Mouse (Mus musculus) adrenal gland, postnatal 4 days (tissue): Measurements from ENCODE around the gene B3galt5. TPM values are rescaled to one million over a fixed set of nuclear protein-coding genes. Genes with fewer than 3 reads are reported as not detected.
"Not testable (repeated sequence)": the region's sequence is repeated elsewhere in the genome, so short reads cannot be mapped to it uniquely, and the experiment has no call there.

Experiments used
- DNase-seq, 2 experiments: peaks; one replicate each; pipeline ENCODE4 v3.0.0; 2021 to 2022; ENCODE audit warnings: low spot score in 2 of 2, mixed read lengths in 2 of 2
- total RNA-seq, 2 experiments: library from RNA; stranded (reverse); gene quantifications; 2 replicates each; pipeline ENCODE4 v1.2.3; 2021

Gene B3galt5
- total RNA-seq, 2 experiments from 2014 or later = 0.37 to 1.8 TPM

DNA sequence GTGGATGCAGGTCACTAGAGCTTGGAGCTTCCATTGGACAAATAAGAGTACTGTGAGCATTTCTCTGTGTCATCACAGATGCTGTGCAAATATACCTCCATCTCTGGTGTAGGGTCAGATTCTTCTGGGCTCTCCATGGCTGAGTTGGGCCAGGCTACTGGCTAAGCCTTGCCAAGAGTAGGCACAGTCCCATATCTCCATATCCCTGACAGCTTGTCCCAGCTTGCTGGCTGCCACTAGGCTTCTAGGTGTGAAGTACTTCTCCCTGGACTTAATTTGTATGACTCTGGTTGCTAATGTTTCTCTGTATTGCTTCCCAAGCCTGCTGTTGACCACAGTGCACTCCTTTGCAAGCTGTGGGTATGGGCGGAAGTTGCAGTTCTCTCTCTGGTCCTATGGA is 16.5 kb downstream of the B3galt5 start:
- DNase-seq = no peak

DNA sequence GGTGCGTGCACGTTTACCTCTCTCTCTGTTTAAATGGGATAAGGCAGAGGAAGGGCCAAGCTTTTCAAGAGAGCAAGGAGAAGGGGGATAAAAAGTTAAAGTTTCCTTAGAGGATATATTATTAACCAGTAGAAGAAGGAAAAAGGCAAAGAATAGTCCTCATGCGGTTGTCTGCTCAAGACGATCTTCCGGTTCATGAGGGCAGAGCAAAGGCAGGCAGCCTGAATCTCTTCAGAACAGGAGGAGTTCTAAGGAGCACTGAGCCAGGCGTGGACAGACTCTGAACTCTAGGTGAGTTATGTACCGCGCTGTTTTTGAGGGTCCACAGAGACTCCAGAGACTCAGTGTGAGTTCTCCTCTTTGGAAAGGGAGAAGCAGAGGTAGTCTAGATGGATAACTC is 22.8 kb downstream of the B3galt5 start:
- no peak for DNase-seq

DNA sequence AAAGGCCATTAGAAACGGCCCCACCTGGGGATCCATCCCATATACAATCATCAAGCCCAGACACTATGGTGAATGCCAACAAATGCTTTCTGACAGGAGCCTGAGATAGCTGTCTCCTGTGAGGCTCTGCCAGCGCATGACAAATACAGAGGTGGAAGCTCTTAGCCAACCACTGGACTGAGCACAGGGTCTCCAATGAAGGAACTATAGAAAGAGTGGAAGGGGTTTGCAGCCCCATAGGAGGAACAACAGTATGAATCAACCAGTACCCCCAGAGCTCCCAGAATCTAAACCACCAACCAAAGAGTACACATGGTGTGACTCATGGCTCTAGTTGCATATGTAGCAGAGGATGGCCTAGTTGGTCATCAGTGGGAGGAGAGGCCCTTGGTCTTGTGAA is 36.1 kb downstream of the B3galt5 start:
- DNase-seq = no peak

DNA sequence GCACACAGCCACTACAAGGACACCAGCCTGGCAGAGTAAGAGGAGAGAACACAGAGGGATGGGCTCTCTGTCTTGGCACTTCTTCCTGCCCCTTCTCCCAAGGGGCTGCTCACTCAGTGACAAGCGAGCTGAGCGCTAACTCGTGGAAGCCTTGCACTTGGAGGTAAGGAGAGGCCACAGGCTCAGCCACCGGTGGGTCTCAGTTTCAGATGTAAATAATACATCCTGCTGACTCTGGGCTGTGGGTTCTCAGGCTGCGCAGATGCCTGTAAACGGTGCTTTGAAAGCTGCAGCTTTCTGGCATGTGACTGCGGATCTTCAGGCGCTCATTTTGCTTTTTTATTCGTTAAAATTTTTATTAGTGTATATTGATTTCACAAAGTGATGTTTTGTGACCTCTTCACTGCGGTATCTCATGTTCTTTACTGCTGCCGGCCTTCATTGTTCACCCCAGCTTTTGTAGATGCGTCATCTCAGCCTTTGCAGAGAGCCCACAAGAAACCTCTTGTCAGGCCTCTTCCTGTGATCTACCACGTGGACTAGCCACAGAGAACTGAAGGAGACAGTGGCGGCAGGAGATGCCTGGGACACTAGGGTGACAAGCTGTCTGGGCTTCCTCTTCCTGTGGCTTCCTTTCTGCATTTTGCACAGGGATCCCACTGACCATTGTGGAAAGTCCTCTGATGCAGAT is 37.5 kb downstream of the B3galt5 start:
- DNase-seq = peak in 1 of 2 experiments; percentile 1

DNA sequence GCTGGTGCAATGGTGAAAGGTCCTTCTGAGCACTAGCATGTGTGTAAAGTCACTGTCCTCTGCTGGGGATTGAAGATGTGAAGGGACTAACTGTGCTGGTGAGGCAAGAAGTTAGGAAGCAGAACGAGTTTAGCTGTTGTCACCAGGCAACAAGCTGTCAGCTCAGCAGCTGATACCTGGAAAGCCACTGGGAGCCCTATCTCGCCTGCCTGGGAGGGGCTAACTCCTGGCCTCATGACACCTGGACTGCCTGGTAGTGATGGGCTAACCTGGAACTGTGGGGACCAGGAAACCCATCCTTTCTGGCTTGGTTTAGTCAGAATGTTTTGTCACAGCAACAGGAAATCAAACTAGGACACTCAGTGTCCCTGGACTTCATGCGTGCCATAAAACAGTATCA is 41.0 kb downstream of the B3galt5 start:
- DNase-seq = no peak

DNA sequence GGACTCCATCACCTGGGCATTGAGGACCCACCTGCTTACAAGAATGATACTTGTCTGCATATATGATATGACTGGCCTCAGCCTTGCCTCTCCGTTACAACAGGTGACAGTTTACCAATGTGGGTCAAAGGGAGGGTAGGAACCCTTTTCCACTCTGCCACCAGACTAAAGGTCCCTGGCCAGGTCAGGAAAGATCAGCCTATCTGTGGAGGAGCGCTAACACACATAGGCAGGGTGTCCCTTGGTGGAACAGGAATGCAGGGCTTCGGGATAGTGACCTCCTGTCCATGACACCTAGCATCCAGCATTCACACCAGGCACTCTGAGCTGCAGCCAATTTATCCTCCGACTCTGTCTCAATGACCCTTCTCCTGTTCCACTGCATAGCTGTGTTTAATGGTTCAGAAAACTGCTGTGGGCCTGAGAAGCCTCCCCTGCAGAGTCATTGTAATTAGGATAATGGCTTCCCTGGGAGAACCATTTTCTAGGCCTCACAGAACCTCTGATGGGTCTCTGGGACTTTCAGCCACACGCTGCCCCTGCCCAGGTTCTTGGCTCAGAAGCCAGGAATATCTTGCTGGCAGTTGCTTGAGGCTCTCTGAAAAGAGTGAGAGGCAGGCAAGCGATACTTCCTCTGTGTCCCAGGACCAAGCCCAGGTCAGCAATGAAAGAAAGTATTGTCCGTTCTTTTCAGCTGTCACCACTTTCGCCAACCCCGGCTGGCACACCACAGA is 43.1 kb downstream of the B3galt5 start:
- no peak for DNase-seq

DNA sequence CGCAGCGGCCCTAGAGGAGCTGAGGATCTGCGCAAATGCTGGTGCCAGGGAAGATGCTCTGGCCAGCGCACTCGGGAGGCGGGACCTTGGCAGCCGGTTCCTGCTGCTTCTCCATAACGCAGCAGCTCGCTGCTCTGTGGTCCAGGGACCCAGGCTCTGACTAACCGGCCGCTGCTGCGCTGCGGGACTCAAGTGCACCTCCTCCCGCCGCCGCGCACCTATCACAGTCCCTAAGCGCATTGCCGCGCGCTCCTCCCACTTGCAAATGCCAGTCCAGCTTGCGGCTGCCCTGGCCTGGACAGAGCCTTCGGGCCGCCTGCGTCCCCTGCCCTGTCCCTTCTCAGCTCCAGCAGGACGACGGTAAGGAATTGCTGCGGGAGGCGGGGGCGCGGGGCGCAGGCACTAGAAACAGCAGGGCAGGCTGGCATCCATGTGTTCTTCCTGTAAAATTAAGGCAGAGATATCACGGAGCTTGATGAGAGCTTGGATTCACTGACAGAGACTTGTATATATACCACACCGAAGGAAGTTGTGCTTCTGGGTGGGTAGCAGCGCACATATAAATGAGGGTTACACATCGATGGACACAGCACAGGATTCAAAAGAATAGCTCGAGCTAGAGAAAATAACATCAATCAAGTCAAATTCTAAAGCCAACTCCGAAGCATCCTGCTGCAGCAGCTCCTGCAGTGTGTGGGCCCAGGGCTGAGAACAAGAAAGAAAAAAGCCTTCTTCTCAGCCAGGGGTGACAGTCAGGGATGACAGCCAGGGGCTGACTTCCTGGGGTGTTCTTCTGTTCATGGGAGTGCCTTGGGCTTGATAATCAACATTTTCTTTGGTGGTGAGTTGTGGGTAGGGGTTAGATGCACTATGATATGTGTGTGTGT is 45.4 kb downstream of the B3galt5 start:
- DNase-seq = no peak

DNA sequence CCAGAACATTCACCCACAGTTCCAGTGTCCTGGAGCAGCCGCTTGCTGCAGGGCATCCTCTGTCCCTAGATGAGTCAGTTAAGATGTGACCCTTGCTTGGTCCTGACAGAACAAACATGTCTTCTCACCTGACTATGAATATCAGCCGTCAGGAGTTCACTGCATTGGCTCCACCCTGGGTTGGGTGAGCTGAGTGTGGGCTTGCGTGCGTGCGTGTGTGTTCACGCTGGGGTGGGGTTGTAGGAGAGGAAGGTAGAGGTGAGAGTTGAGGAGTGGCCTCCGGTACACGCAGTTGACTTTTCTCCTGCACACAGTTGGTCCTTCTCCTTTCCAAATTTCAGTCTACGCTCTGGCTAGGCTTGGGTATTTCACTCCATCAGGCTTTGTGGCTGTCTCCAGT is 47.0 kb downstream of the B3galt5 start:
- no peak for DNase-seq

DNA sequence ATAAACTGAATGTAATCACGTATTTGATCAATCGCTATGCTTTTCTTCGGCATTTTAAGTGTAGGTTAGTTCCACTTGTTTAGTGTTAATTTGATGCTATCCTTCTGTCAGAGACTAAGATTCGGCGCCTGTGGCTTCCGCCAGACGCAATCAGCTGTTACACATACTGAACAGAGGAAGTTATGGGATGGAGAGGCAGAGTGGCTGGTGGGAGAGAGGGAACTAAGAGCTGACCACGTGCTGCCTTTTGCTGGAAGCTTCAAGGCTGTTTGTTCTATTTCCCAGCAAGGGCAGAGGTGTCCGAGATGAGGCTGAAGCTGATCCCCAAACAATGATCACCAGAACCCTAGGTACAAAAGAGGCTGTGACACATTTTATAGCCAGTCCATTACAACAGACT is 56.3 kb downstream of the B3galt5 start:
- DNase-seq = no peak

DNA sequence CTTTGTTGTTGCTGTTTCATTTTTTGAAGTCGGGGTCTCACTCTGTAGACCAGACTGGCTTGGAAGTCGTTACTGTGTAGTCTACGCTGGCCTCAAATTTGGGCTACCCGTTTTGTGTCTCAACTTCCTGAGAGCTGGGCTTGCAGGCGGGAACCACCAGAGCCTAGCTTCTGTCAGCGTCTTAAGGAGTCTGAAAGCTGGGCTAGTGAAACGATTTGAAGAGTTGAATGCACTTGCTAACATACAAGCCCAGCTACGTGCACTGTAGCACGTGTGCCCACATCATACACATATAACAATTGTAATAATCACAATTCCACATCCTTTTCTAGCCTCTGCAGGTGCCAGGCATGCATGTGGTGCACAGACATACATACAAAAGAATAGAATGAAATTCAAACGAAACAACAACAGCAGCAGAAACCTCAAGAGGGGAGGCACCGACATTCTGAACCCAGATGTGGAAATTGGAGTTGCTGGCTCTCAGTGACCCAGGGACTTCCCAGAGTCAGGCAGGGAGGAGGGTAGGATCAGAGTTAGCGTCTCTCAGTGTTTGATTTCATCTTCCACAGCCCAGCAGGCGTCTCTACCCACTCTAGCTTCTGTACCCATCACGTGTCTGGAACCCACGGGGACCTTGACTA is 57.1 kb downstream of the B3galt5 start:
- DNase-seq = no peak

DNA sequence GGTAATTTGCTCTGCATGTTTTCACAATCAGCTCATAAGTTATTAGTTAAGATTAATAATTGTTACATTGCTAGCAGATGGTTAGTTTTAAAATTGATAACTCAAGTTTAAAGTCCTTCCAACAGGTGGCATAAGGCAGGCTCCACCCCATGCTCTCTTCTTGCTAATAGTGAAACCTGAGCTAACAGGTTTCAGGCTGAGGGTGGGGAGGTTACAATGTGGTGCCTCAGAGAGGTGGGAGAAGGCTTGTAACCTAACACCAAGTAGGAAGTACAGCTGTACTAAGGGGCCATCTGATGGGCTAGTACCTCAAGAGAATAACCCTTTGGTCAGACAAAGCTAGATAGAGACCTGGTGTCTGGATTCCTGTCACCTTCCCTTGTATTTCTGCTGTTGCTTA is 62.5 kb downstream of the B3galt5 start:
- no peak for DNase-seq

DNA sequence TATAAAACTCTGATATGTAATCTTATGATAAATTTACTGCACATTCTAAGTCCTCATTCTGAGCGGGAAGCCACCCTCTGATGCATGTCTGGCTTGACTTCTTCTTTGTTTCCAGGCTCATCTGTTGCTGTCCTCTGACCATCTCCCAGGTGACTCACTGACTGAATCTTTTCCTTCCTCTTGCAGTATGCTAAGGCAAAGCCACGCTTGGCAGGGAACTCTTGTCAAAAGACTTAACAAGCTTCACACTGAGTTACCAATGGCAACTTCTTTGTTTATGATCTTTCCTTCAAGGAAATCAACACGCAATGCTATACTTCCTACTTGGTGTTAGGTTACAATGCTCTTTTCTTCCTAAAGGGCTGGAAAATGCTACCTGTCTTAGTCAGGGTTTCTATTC is 63.0 kb downstream of the B3galt5 start:
- DNase-seq = no peak

DNA sequence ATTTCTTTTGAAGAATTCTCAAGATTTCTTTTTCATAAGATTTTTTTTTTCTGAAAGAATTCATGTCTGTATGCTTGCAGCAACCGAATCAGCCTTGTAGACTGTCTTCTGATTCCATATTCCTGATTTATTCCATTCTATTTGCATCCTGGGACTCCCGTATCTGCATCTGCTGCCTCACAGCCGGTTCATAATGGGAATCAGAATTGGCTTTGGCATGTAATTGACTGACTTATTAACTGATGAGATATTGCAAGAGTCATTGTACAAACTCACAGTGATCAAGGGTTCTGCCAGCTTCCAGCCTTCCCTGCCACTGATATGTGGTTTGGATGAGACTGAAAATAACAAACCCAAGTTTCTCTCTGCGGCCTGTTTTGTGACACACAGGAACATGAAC is 67.8 kb downstream of the B3galt5 start:
- DNase-seq = no peak

DNA sequence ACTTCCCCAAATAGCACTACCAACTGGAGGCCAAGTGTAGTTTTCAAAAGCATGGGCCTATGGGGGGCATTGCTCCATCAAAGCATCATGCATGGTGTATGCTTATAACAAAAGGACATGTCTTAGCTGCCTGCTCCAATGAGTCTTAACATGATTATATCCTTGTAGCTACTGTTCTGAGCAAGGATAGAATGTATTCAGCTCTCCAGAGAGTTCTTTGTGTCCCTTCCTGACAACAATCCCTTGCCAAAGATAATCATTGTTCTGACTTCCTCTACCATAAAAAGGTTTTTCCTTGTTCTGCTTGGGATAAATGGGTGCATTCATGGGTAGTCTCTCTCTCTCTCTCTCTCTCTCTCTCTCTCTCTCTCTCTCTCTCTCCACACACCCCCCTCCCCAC is 68.8 kb downstream of the B3galt5 start:
- DNase-seq = no peak

DNA sequence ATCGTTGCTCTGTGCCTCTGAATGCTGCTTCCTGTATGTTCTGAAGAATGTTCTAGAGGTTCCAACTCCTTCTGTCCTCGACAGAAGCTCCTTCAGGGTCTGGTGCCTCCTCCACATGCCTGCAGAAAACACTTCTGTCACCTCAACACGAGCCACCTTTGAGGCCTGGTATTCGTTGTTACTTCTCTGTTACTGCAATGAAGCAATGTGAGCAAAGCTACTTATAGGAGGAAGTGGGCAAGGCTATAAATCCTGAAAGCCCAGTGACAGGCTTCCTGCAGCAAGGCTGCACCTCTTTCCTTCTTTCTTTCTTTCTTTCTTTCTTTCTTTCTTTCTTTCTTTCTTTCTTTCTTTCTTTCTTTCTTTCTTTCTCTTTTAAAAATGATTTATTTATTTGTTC is 71.3 kb downstream of the B3galt5 start:
- DNase-seq = no peak

DNA sequence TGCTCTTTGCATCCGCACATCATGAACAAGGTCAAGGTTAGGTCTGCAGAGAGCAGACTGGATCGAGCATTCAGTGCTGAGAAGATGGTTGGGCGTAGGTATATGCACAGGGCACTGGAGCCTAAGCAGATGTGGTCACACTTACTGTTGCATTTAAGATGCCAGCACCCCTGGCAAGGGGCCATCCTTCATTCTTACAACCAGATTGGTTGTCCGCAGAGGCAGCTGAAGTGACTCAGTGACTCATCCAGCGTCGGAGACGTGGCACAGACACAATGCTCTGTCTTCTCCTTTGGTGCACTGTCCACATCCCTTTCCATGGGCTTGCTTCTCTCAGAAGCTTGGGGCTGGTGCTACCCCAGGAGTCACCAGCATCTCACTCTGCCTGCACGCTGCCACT is 82.2 kb downstream of the B3galt5 start:
- DNase-seq = no peak

DNA sequence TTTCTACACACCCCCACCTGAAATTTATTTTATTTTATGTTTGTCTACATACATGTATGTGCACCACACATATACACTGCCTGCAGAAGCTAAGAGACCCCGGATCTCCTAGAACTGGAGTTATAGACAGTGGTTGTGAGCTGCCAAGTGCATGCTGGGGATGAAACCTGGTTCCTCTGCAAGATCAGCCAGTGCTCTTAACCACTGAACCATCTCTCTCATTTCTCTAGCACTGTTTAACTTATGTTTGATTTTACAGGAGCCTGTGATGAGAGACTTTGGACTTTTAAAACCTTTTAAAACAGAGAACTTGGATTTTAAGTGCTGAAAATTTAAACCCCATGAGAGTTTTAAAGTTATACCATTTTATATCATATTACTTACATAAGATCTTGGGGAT is 87.1 kb downstream of the B3galt5 start:
- no peak for DNase-seq

DNA sequence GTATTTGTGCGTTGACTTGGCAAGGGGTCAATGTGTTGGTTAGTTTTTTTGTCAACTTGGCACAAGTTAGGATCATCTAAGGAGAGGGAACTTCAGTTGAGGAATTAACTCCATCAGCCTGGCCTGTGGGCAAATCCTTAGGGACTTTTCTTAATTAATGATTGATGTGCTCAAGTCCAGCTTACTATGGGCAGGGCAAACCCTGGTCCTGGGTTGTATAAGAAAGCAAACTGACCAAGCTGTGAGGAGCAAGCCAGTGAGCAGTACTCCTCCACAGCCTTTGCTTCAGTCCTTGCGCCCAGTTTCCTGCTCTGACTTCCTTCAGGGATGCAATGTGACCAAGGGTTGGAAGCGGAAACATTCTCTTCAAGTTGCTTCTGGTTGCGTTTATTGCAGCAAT is 87.6 kb downstream of the B3galt5 start:
- DNase-seq = no peak

DNA sequence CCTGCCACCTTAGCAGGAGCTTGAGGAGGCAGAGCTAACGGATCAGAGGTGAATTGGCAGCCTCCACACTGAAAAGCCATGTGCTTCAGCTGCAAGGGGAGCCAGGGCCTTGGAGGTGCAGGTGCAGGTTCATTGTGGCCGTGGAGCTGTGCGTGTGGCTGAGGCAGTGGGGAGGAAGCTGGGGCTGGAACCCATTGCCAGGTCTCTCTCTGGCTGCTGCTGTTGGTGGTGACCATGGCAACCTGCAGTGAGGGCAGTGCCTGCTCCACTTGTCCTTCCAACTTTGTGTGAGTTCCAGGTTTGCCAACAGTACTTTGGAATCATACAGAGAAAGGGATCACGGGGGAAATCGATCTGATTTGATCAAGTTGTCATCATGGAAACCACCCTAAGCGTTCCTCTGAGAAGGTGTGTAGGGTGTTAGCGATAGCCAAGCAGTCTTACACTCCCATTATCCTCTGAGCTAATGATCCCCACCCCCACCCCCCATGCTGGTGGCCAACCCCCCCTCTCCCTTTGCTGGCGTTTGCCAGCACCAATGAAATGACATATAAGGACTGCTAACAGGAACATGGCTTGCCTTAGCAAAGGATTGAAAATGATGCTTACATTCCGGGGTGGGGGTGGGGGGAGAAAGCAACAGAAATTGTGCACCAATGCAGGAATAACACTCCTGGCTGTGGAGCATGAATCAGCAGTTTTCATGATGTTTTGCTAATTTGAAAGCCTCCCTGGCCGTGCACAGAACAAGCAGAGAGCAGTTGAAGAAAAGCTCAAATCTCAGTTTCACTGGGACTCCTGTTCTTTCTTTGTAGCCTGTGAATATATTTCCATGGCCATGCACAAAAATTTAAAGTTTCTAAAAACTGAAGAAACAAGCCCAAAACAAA is 90.8 kb downstream of the B3galt5 start:
- DNase-seq = no peak

DNA sequence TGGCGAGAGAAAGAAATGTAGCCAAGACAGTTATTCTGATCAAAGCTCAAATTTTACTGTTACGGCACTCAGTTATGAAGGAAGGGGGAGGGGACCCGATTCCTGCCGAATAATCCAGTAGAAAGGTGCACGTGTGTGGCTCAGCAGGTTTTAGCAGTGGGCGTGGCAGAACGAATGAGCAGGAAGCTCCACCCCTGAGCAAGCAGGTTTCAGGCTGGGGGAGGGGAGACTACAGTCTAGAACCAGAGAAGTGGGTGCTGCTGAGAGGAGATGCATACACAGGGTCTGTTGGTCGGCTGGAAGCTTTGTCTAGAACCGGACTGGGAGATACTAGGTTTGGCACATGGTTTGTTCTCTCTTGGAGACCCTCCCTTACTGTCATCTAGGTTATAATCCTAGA is 91.7 kb downstream of the B3galt5 start:
- not testable (repeated sequence) for DNase-seq

DNA sequence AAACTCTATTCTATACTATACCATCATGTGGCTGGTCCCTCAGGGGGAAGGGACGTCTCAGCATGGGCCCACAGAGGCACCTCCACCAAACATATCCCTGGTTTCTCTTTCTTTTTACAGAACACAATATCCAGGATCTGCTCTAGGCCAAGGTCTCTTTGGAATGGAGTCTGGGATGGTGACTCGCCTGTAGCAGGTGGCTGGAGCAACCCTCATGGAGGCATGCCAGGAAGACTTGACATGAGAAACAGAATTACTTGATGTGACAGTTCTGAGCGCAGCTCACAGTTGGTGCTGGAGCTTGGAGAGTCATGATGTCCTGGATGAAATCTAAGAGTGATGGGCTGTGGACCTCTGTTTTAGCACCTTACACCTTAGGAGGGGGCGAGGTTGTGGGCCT is 104.0 kb downstream of the B3galt5 start:
- no peak for DNase-seq
